Mouse (Mus musculus) stomach, postnatal 0 days (tissue): ENCODE results near the gene Cd247.

Experiments
- CTCF ChIP-seq: IDR thresholded peaks from 2 replicates; pipeline ENCODE4 v1.5.1; 2016; ENCODE audit warnings: antibody characterized with exemption, low read depth, mild to moderate bottlenecking, moderate library complexity
- EP300 ChIP-seq: optimal IDR thresholded peaks from 2 replicates; pipeline ENCODE3; 2016; ENCODE audit warnings: antibody characterized with exemption

GRCm38 (mm10) chr1:165866630-165867280 lies 78.3 kb downstream of the Cd247 start:
- no peak for TF ChIP-seq CTCF
- TF ChIP-seq EP300 = no peak
